Mouse (Mus musculus) frontal cortex, adult (tissue): ENCODE data around the gene 4933409G03Rik.
"Not testable (repeated sequence)": the region's sequence is repeated elsewhere in the genome, so short reads cannot be mapped to it uniquely, and the experiment has no call there.

Experiments
- ATAC-seq: cut with Nextera tagmentation; 2 replicates; pipeline ENCODE4 v1.9.2; 2017; ENCODE audit warnings: mild to moderate bottlenecking, moderate library complexity, mixed read lengths; ENCODE audit not compliant: low TSS enrichment

Gene 4933409G03Rik

DNA sequence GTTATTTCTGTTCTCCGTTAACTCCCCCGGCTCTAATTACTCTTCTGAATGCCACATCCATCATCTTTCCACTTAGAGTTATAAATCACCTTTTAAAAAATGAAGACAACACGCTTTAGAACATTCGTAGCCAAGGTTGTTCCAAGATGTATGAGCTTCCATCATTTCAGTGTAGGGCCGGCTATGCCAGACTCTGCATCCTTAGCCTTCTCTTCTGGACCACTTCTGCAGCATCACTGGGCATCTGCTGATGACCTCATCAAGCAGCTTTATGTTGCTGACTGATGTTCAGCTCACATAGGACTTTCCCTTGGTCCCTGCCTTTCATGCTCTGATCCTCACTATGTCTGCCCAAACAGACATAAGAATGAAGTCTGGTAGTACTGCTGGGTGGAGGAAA is at the start of gene 4933409G03Rik:
Gene 4933409G03Rik (plus strand): TSS at position 301 of the 400 bp plus-strand sequence.
- no peak for ATAC-seq

DNA sequence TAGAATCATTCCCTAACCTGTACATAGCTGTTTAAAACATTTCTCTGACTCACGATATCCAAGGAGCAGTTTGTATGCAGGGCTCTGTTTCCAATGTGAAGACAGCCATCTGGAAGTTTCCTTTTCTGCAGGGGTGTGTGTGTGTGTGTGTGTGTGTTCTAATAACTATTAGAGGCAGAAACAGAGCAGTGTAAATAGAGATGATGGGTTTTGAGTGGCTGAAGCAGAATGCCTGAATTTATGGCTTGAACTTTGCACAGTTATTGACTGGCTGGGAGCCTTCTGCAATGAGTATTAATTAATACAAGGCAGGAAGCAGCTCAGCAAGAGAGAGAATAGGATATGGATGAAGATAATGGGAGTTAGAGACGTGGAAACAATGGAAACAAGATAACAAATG is 38.0 kb upstream of the 4933409G03Rik start:
- no peak for ATAC-seq

DNA sequence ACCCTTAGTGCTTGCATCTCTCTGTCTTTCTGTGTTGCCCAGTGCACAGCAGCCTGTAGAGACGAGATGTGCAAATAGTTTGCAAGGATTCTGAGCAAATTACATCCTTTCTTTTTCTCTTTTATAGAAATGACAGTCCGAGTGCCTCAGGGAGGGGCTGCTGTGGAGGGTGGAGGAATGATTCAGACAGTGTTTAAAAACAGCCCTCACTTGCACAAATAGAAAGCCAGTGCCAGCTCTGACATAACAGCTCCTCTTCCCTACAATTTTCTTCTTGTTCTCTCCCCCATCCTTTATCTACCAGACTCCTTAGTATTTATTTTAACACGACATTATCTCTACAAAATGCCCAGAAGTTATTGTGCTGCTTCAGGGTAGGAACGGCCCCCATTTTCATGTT is 21.4 kb upstream of the 4933409G03Rik start:
- ATAC-seq, result peak; percentile 98

DNA sequence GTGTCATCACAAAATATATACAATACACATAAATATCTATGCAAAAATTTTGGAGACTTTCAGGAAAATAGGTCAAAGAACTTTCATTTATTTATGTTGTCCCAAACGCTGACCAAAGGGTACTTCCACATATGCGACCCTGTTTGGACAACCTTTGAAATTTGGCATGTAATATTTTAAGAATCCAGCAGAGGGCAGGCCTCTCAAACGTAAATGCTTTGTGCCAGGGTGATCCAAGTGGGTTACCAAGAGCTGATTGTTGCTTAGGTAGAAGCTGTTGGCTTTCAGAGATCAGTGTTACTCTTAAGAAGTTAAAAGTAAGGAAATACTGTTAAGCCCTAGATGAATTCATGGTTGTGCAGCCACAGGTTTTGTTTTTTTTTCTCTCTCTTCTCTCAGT is 18.9 kb upstream of the 4933409G03Rik start:
- peak; percentile 44; the same call in 1 of the 2 replicates for ATAC-seq

DNA sequence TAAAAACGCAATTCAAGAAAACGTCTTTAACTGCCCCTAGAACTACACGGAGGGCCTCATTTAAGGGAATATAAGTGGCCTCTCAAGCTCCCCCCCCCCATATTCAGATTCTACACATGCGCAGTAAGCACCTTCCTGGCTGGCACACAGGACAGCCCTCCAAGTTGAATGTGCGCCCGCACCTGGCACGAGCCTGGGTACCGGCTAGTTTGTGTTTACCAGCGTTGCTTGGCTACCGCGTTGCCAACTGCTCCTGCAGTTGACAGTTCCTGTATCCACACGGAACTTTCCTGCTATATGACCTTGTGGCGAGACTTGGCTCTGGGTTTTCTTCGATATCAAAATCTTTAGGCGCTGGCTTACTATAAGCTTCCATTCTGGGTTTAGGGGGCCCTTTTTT is 13.9 kb upstream of the 4933409G03Rik start:
- 0 out of 2 replicates have a peak, but pooled peaks have one; percentile 50 for ATAC-seq

DNA sequence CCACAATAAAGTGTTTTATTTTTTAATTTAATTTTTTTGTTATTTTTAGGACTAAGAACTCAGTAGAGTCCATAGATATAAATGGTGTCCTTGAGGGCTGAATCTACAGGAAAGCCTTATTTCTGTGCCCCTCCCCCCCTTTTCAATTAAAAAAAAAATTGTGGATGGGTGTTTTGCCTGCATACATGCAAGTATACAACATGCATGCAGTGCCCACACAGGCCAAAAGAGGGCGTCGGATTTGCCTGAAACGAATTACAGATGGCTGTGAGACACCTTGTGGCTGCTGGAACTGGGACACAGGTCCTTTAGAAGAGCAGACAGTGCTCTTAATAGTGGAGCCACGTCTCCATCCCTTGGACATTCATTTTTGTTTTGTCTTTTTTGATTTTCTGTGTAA is 9.9 kb upstream of the 4933409G03Rik start:
- no peak for ATAC-seq

DNA sequence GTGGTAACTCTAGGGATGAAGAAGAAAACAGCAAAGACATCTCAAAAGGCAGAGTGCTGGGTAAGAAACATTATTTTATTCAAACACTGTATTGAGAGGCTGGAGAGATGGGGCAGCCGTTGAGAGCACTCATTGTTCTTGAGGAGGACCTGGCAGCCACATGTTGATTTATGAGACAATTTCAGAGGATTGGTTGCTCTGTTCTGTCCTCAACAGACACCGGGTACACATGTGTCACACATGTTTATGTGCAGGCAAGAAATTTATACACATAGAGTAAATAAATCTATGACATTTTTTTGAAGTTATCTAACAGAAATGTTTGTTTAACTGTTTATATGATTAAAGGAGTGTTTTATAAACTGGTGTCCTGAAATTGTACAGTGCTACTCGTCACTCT is 10.6 kb downstream of the 4933409G03Rik start:
- no peak for ATAC-seq

DNA sequence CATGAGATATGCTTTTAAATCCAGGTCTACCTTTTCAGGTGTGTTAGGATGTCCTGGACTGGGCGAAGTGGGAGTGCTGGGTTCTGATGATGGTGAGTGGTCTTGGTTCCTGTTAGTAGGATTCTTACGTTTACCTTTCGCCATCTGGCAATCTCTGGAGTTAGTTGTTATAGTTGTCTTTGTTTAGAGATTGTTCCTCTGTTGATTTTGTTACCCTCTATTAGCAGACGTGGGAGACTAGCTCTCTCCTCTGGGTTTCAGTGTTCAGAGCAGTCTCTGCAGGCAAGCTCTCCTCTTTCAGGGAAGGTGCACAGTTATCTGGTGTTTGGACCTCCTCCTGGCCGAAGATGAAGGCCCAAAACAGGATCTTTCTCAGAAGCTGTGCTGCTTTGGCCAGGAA is 74.0 kb downstream of the 4933409G03Rik start, which contains the start of gene 4932414N04Rik:
Gene 4932414N04Rik (plus strand): TSS at position 301 of the 400 bp plus-strand sequence.
- ATAC-seq, result not testable (repeated sequence)
